Mouse (Mus musculus) cerebellum, adult 2 months (tissue): Measurements from ENCODE around the gene Myo16.

Source experiments
- CTCF ChIP-seq: fragments of 200-500 bp; IDR thresholded peaks from 2 replicates; pipeline ENCODE4 v1.5.1; 2011; ENCODE audit warnings: low read depth, mild to moderate bottlenecking, control low read depth, low read length, moderate library complexity, borderline replicate concordance; ENCODE audit not compliant: insufficient read depth
- POLR2A ChIP-seq: fragments of 200-500 bp; IDR thresholded peaks from 2 replicates; pipeline ENCODE4 v1.6.1; 2011; ENCODE audit warnings: low read length, control low read depth, borderline replicate concordance; ENCODE audit not compliant: insufficient read depth

DNA sequence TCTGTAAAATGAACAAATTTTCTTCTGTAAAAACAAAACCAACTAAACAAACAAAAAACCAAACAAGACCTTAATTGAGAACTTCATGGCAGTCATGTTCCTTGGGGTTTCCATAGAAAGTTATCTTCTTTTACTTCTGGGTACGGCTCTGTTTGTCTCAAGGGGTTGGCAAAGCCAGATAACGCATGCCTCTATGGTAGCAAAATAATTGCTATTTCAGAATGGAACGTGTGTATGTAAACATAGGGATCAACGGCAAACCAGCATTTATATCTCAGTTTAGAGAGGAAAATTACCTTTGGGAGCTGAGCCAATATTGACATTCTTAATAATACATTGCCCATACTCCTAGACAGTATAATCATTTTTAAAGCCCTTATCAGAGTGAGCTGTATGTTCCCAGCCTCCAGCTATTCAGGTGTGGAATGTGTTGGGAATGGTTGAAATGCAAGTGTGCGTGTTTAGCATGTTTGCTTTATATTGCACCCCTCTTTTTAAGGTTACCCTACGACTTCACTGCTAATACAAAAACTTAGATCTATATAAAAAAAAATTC, 1.9 kb upstream of the Myo16 start:
- no peak for TF ChIP-seq POLR2A
- TF ChIP-seq CTCF, result no peak
